ENCODE assay signal across 25 mouse cellular contexts in genomic region chr14:84426616-84427015, GRCm38 (mm10).
"Had no signal": no experiment of that assay in that cellular context is flagged by ENCODE, and none has a peak within 500 bp of the region (broad histone marks: within the 10 kb centered on the region; RNA-seq: fewer than 3 reads in every experiment).

No protein-coding gene starts in this region.

- H3K9ac ChIP-seq: forebrain, embryonic 15.5 days; forebrain, postnatal 0 days; heart, embryonic 13.5 days; hindbrain, embryonic 13.5 days; hindbrain, embryonic 15.5 days; kidney, embryonic 15.5 days; limb, embryonic 13.5 days; limb, embryonic 15.5 days; liver, embryonic 12.5 days; liver, embryonic 14.5 days had no signal

- H3K9me3 ChIP-seq: forebrain, embryonic 15.5 days; heart, embryonic 13.5 days; hindbrain, embryonic 13.5 days; hindbrain, embryonic 15.5 days; kidney, embryonic 15.5 days; limb, embryonic 13.5 days; limb, embryonic 15.5 days; liver, embryonic 12.5 days had no signal

- H3K36me3 ChIP-seq: forebrain, embryonic 15.5 days; heart, embryonic 13.5 days; hindbrain, embryonic 13.5 days; hindbrain, embryonic 15.5 days; kidney, embryonic 15.5 days; limb, embryonic 13.5 days; limb, embryonic 15.5 days; liver, embryonic 12.5 days had no signal

- H3K4me3 ChIP-seq: forebrain, embryonic 15.5 days; heart, embryonic 13.5 days; hindbrain, embryonic 13.5 days; hindbrain, embryonic 15.5 days; kidney, embryonic 15.5 days; limb, embryonic 13.5 days; limb, embryonic 15.5 days; liver, embryonic 12.5 days had no signal

- DNase-seq: forebrain, postnatal 0 days; gastrocnemius, postnatal 14 days; gastrocnemius, postnatal 36 days; heart, adult 18-20 months; heart, postnatal 10 days; kidney, adult 11 months; kidney, adult 2 months; kidney, adult 9 months; kidney, postnatal 14 days; kidney, postnatal 36 days; layer of hippocampus, adult 9-11 months; layer of hippocampus, postnatal 36 days; left cerebral cortex, postnatal 4 days had no signal

- H3K27me3 ChIP-seq: forebrain, embryonic 15.5 days; heart, embryonic 13.5 days; hindbrain, embryonic 13.5 days; hindbrain, embryonic 15.5 days; kidney, embryonic 15.5 days; limb, embryonic 13.5 days; limb, embryonic 15.5 days; liver, embryonic 12.5 days had no signal

- H3K4me2 ChIP-seq: forebrain, embryonic 15.5 days; heart, embryonic 13.5 days; hindbrain, embryonic 13.5 days; hindbrain, embryonic 15.5 days; kidney, embryonic 15.5 days; limb, embryonic 13.5 days; limb, embryonic 15.5 days; liver, embryonic 12.5 days had no signal

- H3K4me1 ChIP-seq: forebrain, embryonic 15.5 days; heart, embryonic 13.5 days; hindbrain, embryonic 13.5 days; hindbrain, embryonic 15.5 days; limb, embryonic 13.5 days; limb, embryonic 15.5 days; liver, embryonic 12.5 days had no signal

- ATAC-seq: forebrain, embryonic 15.5 days; forebrain, postnatal 0 days; hindbrain, postnatal 0 days; intestine, embryonic 16.5 days; liver, embryonic 12.5 days had no signal

- H3K27ac ChIP-seq: forebrain, embryonic 15.5 days; heart, embryonic 13.5 days; hindbrain, embryonic 13.5 days; hindbrain, embryonic 15.5 days; hindbrain, postnatal 0 days; kidney, embryonic 15.5 days; kidney, postnatal 0 days; limb, embryonic 13.5 days; limb, embryonic 15.5 days; liver, embryonic 12.5 days; liver, embryonic 14.5 days had no signal
